Mouse (Mus musculus) ES-Bruce4 (cell line): Measurements from ENCODE around the gene Morn4. TPM values are rescaled to one million over a fixed set of nuclear protein-coding genes. Genes with fewer than 3 reads are reported as not detected.

Experiments
- H3K27ac ChIP-seq: 2 replicates; pipeline ENCODE4 v1.5.1; 2012; ENCODE audit warnings: low read length, inconsistent platforms; ENCODE audit not compliant: insufficient read depth
- H3K27me3 ChIP-seq: 2 replicates; pipeline ENCODE4 v1.6.1; 2012; ENCODE audit warnings: mild to moderate bottlenecking, low read length, inconsistent platforms; ENCODE audit not compliant: control insufficient read depth, poor library complexity, insufficient read depth, severe bottlenecking
- H3K36me3 ChIP-seq: 2 replicates; pipeline ENCODE4 v1.6.1; 2012; ENCODE audit warnings: inconsistent platforms, mild to moderate bottlenecking, low read length, moderate library complexity; ENCODE audit not compliant: control insufficient read depth, poor library complexity, insufficient read depth, severe bottlenecking
- H3K4me1 ChIP-seq: one replicate; pipeline ENCODE4 v1.8.1; 2011; ENCODE audit warnings: low read length; ENCODE audit not compliant: control insufficient read depth, insufficient read depth
- H3K4me3 ChIP-seq: 2 replicates; pipeline ENCODE4 v1.5.1; 2011; ENCODE audit warnings: low read depth, mild to moderate bottlenecking, low read length
- H3K9ac ChIP-seq: 2 replicates; pipeline ENCODE4 v1.6.1; 2012; ENCODE audit warnings: low read depth, mild to moderate bottlenecking, inconsistent platforms; ENCODE audit not compliant: poor library complexity, severe bottlenecking
- H3K9me3 ChIP-seq: replicated peaks from 2 replicates; pipeline ENCODE4 v1.6.1; 2012; ENCODE audit warnings: mild to moderate bottlenecking, low read length, inconsistent platforms; ENCODE audit not compliant: control insufficient read depth, poor library complexity, insufficient read depth, severe bottlenecking
- CTCF ChIP-seq: IDR thresholded peaks from one replicate; pipeline ENCODE4 v1.8.1; 2011; ENCODE audit warnings: low read depth, low read length
- EP300 ChIP-seq: IDR thresholded peaks from 2 replicates; pipeline ENCODE4 v1.6.1; 2011; ENCODE audit warnings: low read depth, low read length; ENCODE audit not compliant: insufficient read depth
- POLR2A ChIP-seq: IDR thresholded peaks from one replicate; pipeline ENCODE4 v1.8.1; 2011; ENCODE audit warnings: low read length; ENCODE audit not compliant: insufficient read depth
- polyA plus RNA-seq: library from polyadenylated mRNA; stranded (reverse); fragments of >200 nt; gene quantifications from 2 replicates; pipeline ENCODE4 v1.2.4, GENCODE M21; 2011; ENCODE audit warnings: low read depth; ENCODE audit not compliant: missing spikeins, insufficient read depth, insufficient read length

The Morn4 gene
- polyA plus RNA-seq, 1 experiment, result 18.8 TPM

- no peaks in the 10 kb centered on the region for H3K4me1 ChIP-seq
- H3K36me3 ChIP-seq, result no peaks in the 10 kb centered on the region
- H3K27me3 ChIP-seq, result no peaks in the 10 kb centered on the region
- no peak overlapping the region for H3K4me3 ChIP-seq
- TF ChIP-seq EP300 (no peak), CTCF (no peak), POLR2A (no peak)
- H3K9me3 ChIP-seq, result no peaks in the 10 kb centered on the region
- H3K27ac ChIP-seq, result no peak overlapping the region
- no peak overlapping the region for H3K9ac ChIP-seq
These were observed 42.2 kb downstream of the Morn4 start for GRCm38 (mm10) chr19:42043988-42044387.

- TF ChIP-seq EP300, result no peak
- TF ChIP-seq POLR2A, result no peak
- TF ChIP-seq CTCF, result no peak
- H3K4me3 ChIP-seq, result no peak overlapping the region
- no peaks in the 10 kb centered on the region for H3K9me3 ChIP-seq
- no peaks in the 10 kb centered on the region for H3K36me3 ChIP-seq
- no peaks in the 10 kb centered on the region for H3K4me1 ChIP-seq
- no peak overlapping the region for H3K9ac ChIP-seq
- H3K27me3 ChIP-seq, result no peaks in the 10 kb centered on the region
- H3K27ac ChIP-seq, result no peak overlapping the region
These were observed 47.8 kb downstream of the Morn4 start for GRCm38 (mm10) chr19:42038310-42038709.

GRCm38 (mm10) chr19:42037167-42037702, 48.9 kb downstream of the Morn4 start:
- Histone ChIP-seq H3K27me3 (no peaks in the 10 kb centered on the region), H3K9ac (no peak overlapping the region), H3K27ac (no peak overlapping the region), H3K4me1 (no peaks in the 10 kb centered on the region), H3K9me3 (no peaks in the 10 kb centered on the region), H3K36me3 (no peaks in the 10 kb centered on the region), H3K4me3 (no peak overlapping the region)
- no peak for TF ChIP-seq EP300
- no peak for TF ChIP-seq POLR2A
- TF ChIP-seq CTCF, result no peak

GRCm38 (mm10) chr19:42036357-42036756, 49.8 kb downstream of the Morn4 start:
- TF ChIP-seq EP300 (no peak), CTCF (no peak), POLR2A (no peak)
- Histone ChIP-seq H3K27me3 (no peaks in the 10 kb centered on the region), H3K9ac (no peak overlapping the region), H3K4me1 (no peaks in the 10 kb centered on the region), H3K9me3 (no peaks in the 10 kb centered on the region), H3K27ac (no peak overlapping the region), H3K36me3 (no peaks in the 10 kb centered on the region), H3K4me3 (no peak overlapping the region)

- no peak within 1 kb of the TSS for H3K4me3 ChIP-seq
- H3K9ac ChIP-seq, result no peak within 1 kb of the TSS
- TF ChIP-seq POLR2A, result no peak
- TF ChIP-seq CTCF, result peak; percentile 88
- no peak for TF ChIP-seq EP300
- no peak within 1 kb of the TSS for H3K27ac ChIP-seq
- no peaks in the 10 kb centered on the region for H3K36me3 ChIP-seq
- H3K27me3 ChIP-seq, result no peaks in the 10 kb centered on the region
- H3K4me1 ChIP-seq, result no peaks in the 10 kb centered on the region
- H3K9me3 ChIP-seq, result no peaks in the 10 kb centered on the region
These were observed 50.5 kb downstream of the Morn4 start, which contains the start of gene Ankrd2 for GRCm38 (mm10) chr19:42035456-42036248. Gene Ankrd2, plus strand, starts transcription at chr19:42036000.

GRCm38 (mm10) chr19:42034881-42035455, 51.2 kb downstream of the Morn4 start:
- Histone ChIP-seq H3K27me3 (no peaks in the 10 kb centered on the region), H3K36me3 (no peaks in the 10 kb centered on the region), H3K9me3 (no peaks in the 10 kb centered on the region), H3K4me1 (no peaks in the 10 kb centered on the region), H3K4me3 (no peak overlapping the region), H3K9ac (no peak overlapping the region), H3K27ac (no peak overlapping the region)
- TF ChIP-seq CTCF (peak; percentile 3), POLR2A (no peak), EP300 (no peak)
